In the genomic region with DNA sequence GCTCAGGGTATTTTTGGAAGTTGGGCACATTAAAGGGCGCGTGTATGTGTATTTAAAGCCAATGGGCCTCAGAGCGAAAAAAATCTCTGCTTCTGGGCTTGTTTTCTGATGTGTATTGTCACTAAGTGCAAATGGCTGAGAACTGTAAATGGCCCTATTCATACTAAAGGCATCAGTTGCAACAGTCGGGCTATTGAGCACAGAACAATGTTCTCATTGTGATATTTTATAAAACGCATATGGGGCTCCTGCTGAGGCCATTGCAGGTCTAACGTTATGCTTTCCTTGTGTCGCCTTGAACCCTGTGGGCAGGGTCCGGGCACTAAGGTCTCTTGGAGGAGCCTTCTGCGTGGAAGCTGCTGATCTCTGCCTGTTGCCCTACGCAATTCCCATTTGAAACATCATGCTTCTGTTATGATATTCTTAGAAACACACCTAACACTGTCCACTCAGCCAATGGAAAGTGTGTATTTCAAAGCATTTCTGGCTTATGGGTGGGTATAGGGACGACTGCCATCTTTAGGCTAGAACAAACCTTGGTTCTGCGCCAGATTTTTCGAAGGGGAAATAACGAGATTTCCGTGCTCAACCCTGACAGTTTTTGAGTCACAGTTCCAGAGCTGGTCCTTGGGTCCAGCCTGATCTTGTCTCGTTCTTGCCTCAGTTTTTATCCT, we compare ENCODE assay signal across 9 mouse cellular contexts. TPM values are rescaled to one million over a fixed set of nuclear protein-coding genes. Genes with fewer than 3 reads are reported as not detected.
DNase-seq lines count a peak whose midpoint lies in the region; ATAC-seq and TF ChIP-seq lines count a peak whose summit lies in the region.
"Had no signal": no experiment of that assay in that cellular context is flagged by ENCODE, and none has a peak within 500 bp of the region (broad histone marks: within the 10 kb centered on the region; RNA-seq: fewer than 3 reads in every experiment).

No protein-coding gene starts in this region.

- intact Hi-C loops in gastrocnemius, postnatal 36 days (cut with DNase I), result loop anchor here (10.0 kb wide), 1 partner anchor 265 kb away; no protein-coding TSS in a partner anchor

- peak overlapping the region; percentile 26; the same call in 1 of the 2 replicates for H3K9ac ChIP-seq in lung, embryonic 16.5 days (ENCODE audit: low read length)
- H3K9ac ChIP-seq in hindbrain, embryonic 13.5 days, result no peak overlapping the region

- H3K4me2 ChIP-seq in lung, embryonic 16.5 days (ENCODE audit: low read depth, low read length), result peak overlapping the region; percentile 43
- H3K4me2 ChIP-seq in hindbrain, embryonic 13.5 days, result peak overlapping the region; percentile 52
- peak overlapping the region; percentile 66 for H3K4me2 ChIP-seq in myocyte (ENCODE audit: low read depth)

- peaks cover 10% of the 10 kb centered on the region; the same call in 1 of the 2 replicates for H3K4me1 ChIP-seq in lung, embryonic 16.5 days (replicated peaks; ENCODE audit: control insufficient read depth, insufficient read depth, low read length)
- peaks cover 29% of the 10 kb centered on the region for H3K4me1 ChIP-seq in hindbrain, embryonic 13.5 days (replicated peaks)

- H3K9me3 ChIP-seq in lung, embryonic 16.5 days (ENCODE audit: control insufficient read depth, low read length), result no peaks in the 10 kb centered on the region
- no peaks in the 10 kb centered on the region for H3K9me3 ChIP-seq in hindbrain, embryonic 13.5 days

- DNase-seq in gastrocnemius, postnatal 10 days, result peak; percentile 49
- DNase-seq in gastrocnemius, postnatal 36 days, result no peak
- DNase-seq in lung, postnatal 14 days, result no peak
- DNase-seq in urinary bladder, postnatal 36 days (ENCODE audit: low spot score in 2 of 2), result no peak
- DNase-seq in left cerebral cortex, adult 8-10 months (ENCODE audit: low spot score in 2 of 2), result no peak

- H3K36me3 ChIP-seq in lung, embryonic 16.5 days (ENCODE audit: control insufficient read depth, insufficient read depth, low read length), result no peaks in the 10 kb centered on the region
- H3K36me3 ChIP-seq in hindbrain, embryonic 13.5 days, result no peaks in the 10 kb centered on the region
- H3K36me3 ChIP-seq in myocyte (ENCODE audit: control insufficient read depth, insufficient read depth), result no peaks in the 10 kb centered on the region

- ATAC-seq in lung, embryonic 16.5 days (ENCODE audit: low read depth), result peak; percentile 18
- ATAC-seq in hindbrain, embryonic 13.5 days (ENCODE audit: low FRiP score), result no peak

- no peaks in the 10 kb centered on the region for H3K79me2 ChIP-seq in myocyte (ENCODE audit: control insufficient read depth, insufficient read depth)

- no peak for TF ChIP-seq POLR2A in myocyte (IDR thresholded peaks at IDR 0.05; ENCODE audit: insufficient read length, low read depth)

- H3K27me3 ChIP-seq in lung, embryonic 16.5 days (ENCODE audit: control insufficient read depth, insufficient read depth, low read depth, low read length), result peaks cover 36% of the 10 kb centered on the region
- H3K27me3 ChIP-seq in hindbrain, embryonic 13.5 days, result peaks cover 87% of the 10 kb centered on the region
- peaks cover 7% of the 10 kb centered on the region for H3K27me3 ChIP-seq in myocyte (ENCODE audit: control insufficient read depth, insufficient read depth, insufficient read length)

- H3K4me3 ChIP-seq in lung, embryonic 16.5 days (ENCODE audit: low read length), result peak overlapping the region; percentile 17
- no peak overlapping the region for H3K4me3 ChIP-seq in hindbrain, embryonic 13.5 days
- H3K4me3 ChIP-seq in myocyte, result no peak overlapping the region

- 35% methylated on average over 16 of the region's 16 CpGs for WGBS in lung, embryonic 16.5 days
- 31% methylated on average over 16 of the region's 16 CpGs for WGBS in hindbrain, embryonic 13.5 days

- H3ac ChIP-seq in myocyte (ENCODE audit: control insufficient read depth, insufficient read length), result no peak overlapping the region

- H3K27ac ChIP-seq in lung, embryonic 16.5 days (ENCODE audit: low read length), result no peak overlapping the region
- no peak overlapping the region for H3K27ac ChIP-seq in hindbrain, embryonic 13.5 days

TF ChIP-seq in myocyte, 11 proteins besides CTCF, POLR2A, EP300 and RAD21:
- TF ChIP-seq E2F4 (IDR thresholded peaks at IDR 0.05; ENCODE audit: insufficient read depth) (no peak), REST (IDR thresholded peaks at IDR 0.05; ENCODE audit: insufficient read depth, insufficient read length) (no peak), POLR2AphosphoS2 (IDR thresholded peaks at IDR 0.05; ENCODE audit: insufficient read length, low read depth) (no peak), MYOG (IDR thresholded peaks at IDR 0.05; ENCODE audit: control insufficient read depth in 1 of 3, insufficient read depth in 1 of 3, insufficient read length in 2 of 3, low read depth in 2 of 3) (no peak), MYOD1 (IDR thresholded peaks at IDR 0.05; ENCODE audit: control insufficient read depth in 1 of 3, insufficient read length in 2 of 3, low read depth in 2 of 3) (no peak), CEBPB (IDR thresholded peaks at IDR 0.05; ENCODE audit: insufficient read depth, poor library complexity, severe bottlenecking) (no peak)
TF ChIP-seq in myocyte: peak in this region for 0.

RNA-seq across cellular contexts. Expression of gene Gm9837, which starts 0.8 kb away (rescaled TPM):
- total RNA-seq in gastrocnemius, postnatal 10 days (2021), result not detected
- total RNA-seq in gastrocnemius, postnatal 36 days (2021), result not detected
- polyA plus RNA-seq in lung, embryonic 16.5 days (2015; fragmentation: Nextera tagmentation; extraction: Ambion mirVana), result not detected in 2 replicates
- not detected in 2 replicates for polyA plus RNA-seq in hindbrain, embryonic 13.5 days (2015; fragmentation: Nextera tagmentation; extraction: Ambion mirVana)
- polyA plus RNA-seq in myocyte (2012; fragmentation: generic; extraction: Trizol), result not detected
- not detected for total RNA-seq in left cerebral cortex, adult 8-10 months (2022)
- total RNA-seq: neutrophil, adult 5-6 weeks had no signal

RNA-seq across cellular contexts. Expression of gene Gm9945, which starts 10.5 kb away (rescaled TPM):
- total RNA-seq in gastrocnemius, postnatal 10 days (2021), result not detected
- not detected for total RNA-seq in gastrocnemius, postnatal 36 days (2021)
- not detected in 2 replicates for polyA plus RNA-seq in lung, embryonic 16.5 days (2015; fragmentation: Nextera tagmentation; extraction: Ambion mirVana)
- polyA plus RNA-seq in hindbrain, embryonic 13.5 days (2015; fragmentation: Nextera tagmentation; extraction: Ambion mirVana), result 0.28 TPM in 1 of 2 replicates, not detected in the other
- polyA plus RNA-seq in myocyte (2012; fragmentation: generic; extraction: Trizol), result not detected
- 1 to 10 TPM; 1.8 to 3.3 (median 2.1) TPM for total RNA-seq in left cerebral cortex, adult 8-10 months (2022)
- total RNA-seq: neutrophil, adult 5-6 weeks had no signal

RNA-seq across cellular contexts. Expression of gene Sowaha, which starts 10.6 kb away (rescaled TPM):
- total RNA-seq in gastrocnemius, postnatal 10 days (2021), result under 1 TPM; 0.23 to 0.27 TPM
- total RNA-seq in gastrocnemius, postnatal 36 days (2021), result under 1 TPM; 0.08 to 0.12 TPM
- polyA plus RNA-seq in lung, embryonic 16.5 days (2015; fragmentation: Nextera tagmentation; extraction: Ambion mirVana), result 0.13 and 0.25 TPM in 2 replicates
- polyA plus RNA-seq in hindbrain, embryonic 13.5 days (2015; fragmentation: Nextera tagmentation; extraction: Ambion mirVana), result 0.55 and 0.71 TPM in 2 replicates
- not detected for polyA plus RNA-seq in myocyte (2012; fragmentation: generic; extraction: Trizol)
- 10 to 100 TPM; 62.2 to 73.5 (median 64.2) TPM for total RNA-seq in left cerebral cortex, adult 8-10 months (2022)
- total RNA-seq: neutrophil, adult 5-6 weeks had no signal

RNA-seq across cellular contexts. Expression of gene Shroom1, which starts 12.4 kb away (rescaled TPM):
- under 1 TPM; 0.45 to 0.54 TPM for total RNA-seq in gastrocnemius, postnatal 10 days (2021)
- total RNA-seq in gastrocnemius, postnatal 36 days (2021), result under 1 TPM; 0.38 to 0.59 TPM
- polyA plus RNA-seq in lung, embryonic 16.5 days (2015; fragmentation: Nextera tagmentation; extraction: Ambion mirVana), result 1.9 and 2.8 TPM in 2 replicates
- 2.5 and 2.6 TPM in 2 replicates for polyA plus RNA-seq in hindbrain, embryonic 13.5 days (2015; fragmentation: Nextera tagmentation; extraction: Ambion mirVana)
- 0.88 TPM for polyA plus RNA-seq in myocyte (2012; fragmentation: generic; extraction: Trizol)
- total RNA-seq in left cerebral cortex, adult 8-10 months (2022), result 1 to 10 TPM; 6.7 to 7.6 (median 7.0) TPM
- total RNA-seq: neutrophil, adult 5-6 weeks had no signal

RNA-seq across cellular contexts. Expression of gene Gm10447, which starts 12.5 kb away (rescaled TPM):
- not detected for total RNA-seq in gastrocnemius, postnatal 10 days (2021)
- total RNA-seq in gastrocnemius, postnatal 36 days (2021), result not detected
- polyA plus RNA-seq in lung, embryonic 16.5 days (2015; fragmentation: Nextera tagmentation; extraction: Ambion mirVana), result 0.06 TPM in 1 of 2 replicates, not detected in the other
- polyA plus RNA-seq in hindbrain, embryonic 13.5 days (2015; fragmentation: Nextera tagmentation; extraction: Ambion mirVana), result 0.06 and 0.16 TPM in 2 replicates
- polyA plus RNA-seq in myocyte (2012; fragmentation: generic; extraction: Trizol), result 0.02 TPM
- total RNA-seq in left cerebral cortex, adult 8-10 months (2022), result under 1 TPM in 3 of 4 experiments, not detected in 1; 0.21 to 0.50 (median 0.49) TPM
- total RNA-seq: neutrophil, adult 5-6 weeks had no signal

Comparison
In these comparisons a context has a peak if more than half of its experiments do, and no peak if none do; other contexts are left out.
1. RNA of gene Sowaha, which starts 10.6 kb away (total RNA-seq): 62.2 to 73.5 TPM in left cerebral cortex, adult 8-10 months; 0.23 to 0.27 TPM in gastrocnemius, postnatal 10 days and 0.08 to 0.12 TPM in gastrocnemius, postnatal 36 days; every median in the first group is over 10 times any median in the second.
2. Peak in every context shown above with its lines, with median percentiles within 50 percentile points of each other: H3K4me2 ChIP-seq.